Mouse (Mus musculus) bone marrow macrophage, adult 2 months (primary cell): ENCODE measurements around the gene Bbs9. TPM values are rescaled to one million over a fixed set of nuclear protein-coding genes. Genes with fewer than 3 reads are reported as not detected.

Source experiments
- H3K27ac ChIP-seq: 2 replicates; pipeline ENCODE4 v1.5.1; 2012; ENCODE audit warnings: low read depth, low read length; ENCODE audit not compliant: insufficient read depth
- H3K4me1 ChIP-seq: 2 replicates; pipeline ENCODE4 v1.6.1; 2012; ENCODE audit warnings: low read length; ENCODE audit not compliant: control insufficient read depth, insufficient read depth
- H3K4me3 ChIP-seq: 2 replicates; pipeline ENCODE4 v1.5.1; 2012; ENCODE audit warnings: mild to moderate bottlenecking, low read length, moderate library complexity; ENCODE audit not compliant: insufficient read depth
- CTCF ChIP-seq: IDR thresholded peaks from 2 replicates; pipeline ENCODE4 v1.5.1; 2012; ENCODE audit warnings: low read depth, mild to moderate bottlenecking, low read length, moderate library complexity
- POLR2A ChIP-seq: IDR thresholded peaks from 2 replicates; pipeline ENCODE4 v1.6.1; 2012; ENCODE audit warnings: mild to moderate bottlenecking, low read depth, low read length, borderline replicate concordance
- polyA plus RNA-seq: library from polyadenylated mRNA; stranded (reverse); fragments of >200 nt; gene quantifications from 2 replicates; pipeline ENCODE4 v1.2.4, GENCODE M21; 2012; ENCODE audit not compliant: missing spikeins, insufficient read depth, insufficient read length

Bbs9 gene
- polyA plus RNA-seq, 1 experiment: 13.4 TPM

DNA sequence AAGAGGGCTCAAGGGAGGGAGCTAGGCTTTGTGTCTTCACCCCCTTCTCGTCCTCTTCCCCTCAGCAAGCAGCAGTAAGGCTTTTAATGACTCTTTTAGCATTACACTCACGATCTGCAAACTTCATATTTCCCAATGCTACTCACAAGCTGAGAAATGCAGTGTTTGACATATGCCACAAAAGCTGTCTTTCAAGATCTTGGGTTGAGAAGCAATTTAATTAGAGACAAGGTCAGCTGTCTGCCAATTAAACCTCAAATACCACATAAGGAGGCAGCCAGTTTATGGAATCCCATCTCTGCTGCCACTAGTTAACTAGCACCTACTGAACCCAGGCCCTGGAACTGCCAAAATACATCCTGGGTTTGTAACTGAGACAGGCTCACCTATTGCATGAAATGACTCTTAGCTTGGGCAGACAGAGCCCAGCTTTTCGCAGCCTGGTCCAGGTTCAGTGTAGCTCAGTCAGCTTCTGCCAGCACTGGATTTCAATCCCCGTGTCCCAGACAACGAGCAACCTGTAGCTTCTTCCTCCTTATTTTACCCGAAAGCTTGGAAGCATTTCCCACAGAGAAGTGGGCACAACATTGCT lies 278.7 kb downstream of the Bbs9 start:
- no peak overlapping the region for H3K4me3 ChIP-seq
- no peaks in the 10 kb centered on the region for H3K4me1 ChIP-seq
- H3K27ac ChIP-seq: no peak overlapping the region
- TF ChIP-seq CTCF: no peak
- TF ChIP-seq POLR2A: no peak

DNA sequence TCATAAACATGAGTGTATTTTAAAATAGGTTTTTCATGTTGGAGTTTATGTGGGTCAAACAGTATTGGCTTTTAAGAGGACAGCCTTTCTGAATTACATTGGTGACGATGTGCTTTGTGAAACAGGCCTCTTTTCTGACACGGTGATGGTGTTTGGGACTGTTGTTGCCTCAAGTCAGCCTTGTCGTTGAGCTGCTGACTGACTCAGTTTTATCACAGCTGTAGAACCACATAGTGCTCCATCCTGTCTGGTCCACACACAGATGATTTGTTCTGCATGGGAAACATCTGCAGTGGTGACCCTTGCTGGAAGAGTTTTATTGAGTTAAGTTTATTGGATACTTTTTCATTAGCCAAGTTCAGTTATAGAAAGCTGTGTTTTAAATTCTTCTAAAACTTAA lies 283.0 kb downstream of the Bbs9 start:
- no peak overlapping the region for H3K27ac ChIP-seq
- no peaks in the 10 kb centered on the region for H3K4me1 ChIP-seq
- TF ChIP-seq CTCF (no peak), POLR2A (no peak)
- H3K4me3 ChIP-seq: no peak overlapping the region

DNA sequence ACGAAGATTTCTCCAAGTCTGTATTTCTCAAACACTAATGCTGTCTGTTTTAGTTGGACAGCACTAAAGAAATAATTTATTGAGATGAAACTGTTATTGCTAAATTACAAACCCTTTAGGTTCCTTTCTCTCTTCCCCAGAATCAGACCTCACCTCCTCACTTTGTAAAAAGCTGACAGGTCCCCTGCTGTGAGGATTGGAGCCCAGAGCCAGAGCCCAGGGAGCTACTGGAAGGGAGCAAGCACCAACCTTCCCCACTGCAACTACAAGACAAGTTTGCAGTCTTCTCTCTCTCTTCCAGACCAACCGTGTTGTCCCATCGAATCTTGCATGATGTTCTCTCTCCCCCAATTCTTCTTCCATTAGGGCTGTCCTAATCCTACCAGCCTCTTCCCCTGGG lies 283.7 kb downstream of the Bbs9 start:
- Histone ChIP-seq H3K4me3 (no peak overlapping the region), H3K27ac (no peak overlapping the region), H3K4me1 (no peaks in the 10 kb centered on the region)
- TF ChIP-seq CTCF (no peak), POLR2A (no peak)

DNA sequence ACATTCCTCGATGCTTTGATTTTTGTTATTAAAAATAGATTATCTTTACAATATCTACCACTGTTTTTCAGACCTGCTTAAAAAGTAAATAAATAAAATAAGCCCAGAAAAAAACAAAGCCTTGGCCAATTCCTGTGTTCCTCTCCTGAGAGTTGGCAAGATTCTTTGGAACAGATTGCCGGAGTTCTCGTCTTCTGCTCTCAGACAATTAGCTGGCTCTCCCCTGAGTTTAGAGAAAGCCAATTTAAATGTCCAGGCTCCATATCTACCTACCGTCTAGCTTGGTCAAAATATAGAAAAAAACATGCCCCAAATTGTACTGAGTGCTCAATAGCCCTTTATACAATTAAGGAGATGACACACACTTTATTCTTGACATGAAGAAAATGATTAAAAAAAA lies 284.9 kb downstream of the Bbs9 start:
- TF ChIP-seq CTCF: no peak
- H3K27ac ChIP-seq: no peak overlapping the region
- H3K4me3 ChIP-seq: no peak overlapping the region
- H3K4me1 ChIP-seq: no peaks in the 10 kb centered on the region

DNA sequence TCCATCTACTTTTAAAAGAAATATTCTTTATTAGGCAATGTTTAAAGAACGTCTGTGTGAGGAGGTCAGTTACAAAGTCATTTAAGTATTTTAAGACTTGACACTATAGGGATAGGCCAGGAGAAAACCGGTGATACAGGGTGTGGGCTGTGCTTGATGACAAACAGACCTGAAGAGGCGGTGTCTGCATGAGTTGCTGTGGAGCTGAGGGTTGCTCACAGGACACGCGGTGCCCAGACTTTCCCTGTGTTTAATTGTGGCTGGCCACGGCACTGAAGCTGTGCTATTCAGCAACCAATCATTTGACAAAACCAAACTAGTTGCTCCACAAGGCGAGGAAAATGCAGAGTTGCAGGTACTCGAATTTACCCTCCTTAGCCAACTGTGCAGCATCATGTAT lies 286.0 kb downstream of the Bbs9 start:
- TF ChIP-seq POLR2A (no peak), CTCF (no peak)
- H3K4me1 ChIP-seq: no peaks in the 10 kb centered on the region
- H3K27ac ChIP-seq: no peak overlapping the region
- H3K4me3 ChIP-seq: no peak overlapping the region

DNA sequence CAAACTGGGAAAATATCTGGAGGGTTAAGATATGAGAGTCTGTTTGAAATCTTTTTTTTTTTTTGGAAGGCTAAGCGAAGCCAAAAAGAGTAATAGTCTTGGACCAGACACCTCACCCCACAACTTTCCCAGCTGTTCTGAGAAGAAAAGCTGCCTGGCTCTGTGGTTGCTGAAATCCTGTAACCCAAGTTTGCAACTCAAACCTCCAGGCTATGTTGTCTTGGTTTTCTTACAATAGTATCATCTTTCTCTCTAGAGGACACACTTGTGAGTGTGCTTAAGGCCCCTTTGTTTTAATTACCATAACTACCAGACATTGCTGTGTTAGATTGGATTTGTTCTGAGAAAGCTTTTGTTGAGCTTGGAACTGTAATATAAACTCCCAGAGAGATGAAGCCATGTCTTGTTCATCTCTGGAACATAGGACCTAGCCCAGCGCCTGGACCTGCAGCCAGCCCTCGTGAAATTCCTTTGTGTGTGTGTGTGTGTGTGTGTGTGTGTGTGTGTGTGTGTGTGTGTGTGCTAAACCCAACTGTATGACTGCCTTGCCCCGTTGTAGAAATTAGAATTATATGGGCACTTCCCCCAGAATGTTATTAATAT lies 290.2 kb downstream of the Bbs9 start:
- Histone ChIP-seq H3K27ac (no peak overlapping the region), H3K4me1 (no peaks in the 10 kb centered on the region), H3K4me3 (no peak overlapping the region)
- no peak for TF ChIP-seq CTCF
- TF ChIP-seq POLR2A: no peak

DNA sequence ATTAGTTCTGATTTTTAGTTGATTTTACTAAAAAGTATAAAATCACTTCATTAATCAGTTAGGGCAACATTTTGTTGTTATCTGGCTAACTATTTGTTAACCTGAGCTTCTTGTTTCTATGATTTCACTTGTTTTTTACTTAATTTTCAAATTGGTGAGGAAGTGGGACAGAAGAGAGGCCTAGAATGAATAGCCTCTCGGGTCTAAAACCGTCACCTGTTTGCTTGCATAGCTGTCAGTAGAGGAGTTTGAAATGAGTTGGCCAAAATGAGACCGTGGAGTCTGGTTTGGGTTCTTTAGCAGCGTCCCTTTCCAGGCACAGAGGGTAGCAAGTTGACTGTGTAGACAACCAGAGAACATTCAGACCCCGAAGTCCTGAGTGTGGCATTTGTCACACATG lies 291.6 kb downstream of the Bbs9 start:
- Histone ChIP-seq H3K4me1 (no peaks in the 10 kb centered on the region), H3K4me3 (no peak overlapping the region), H3K27ac (no peak overlapping the region)
- TF ChIP-seq POLR2A: no peak
- no peak for TF ChIP-seq CTCF

DNA sequence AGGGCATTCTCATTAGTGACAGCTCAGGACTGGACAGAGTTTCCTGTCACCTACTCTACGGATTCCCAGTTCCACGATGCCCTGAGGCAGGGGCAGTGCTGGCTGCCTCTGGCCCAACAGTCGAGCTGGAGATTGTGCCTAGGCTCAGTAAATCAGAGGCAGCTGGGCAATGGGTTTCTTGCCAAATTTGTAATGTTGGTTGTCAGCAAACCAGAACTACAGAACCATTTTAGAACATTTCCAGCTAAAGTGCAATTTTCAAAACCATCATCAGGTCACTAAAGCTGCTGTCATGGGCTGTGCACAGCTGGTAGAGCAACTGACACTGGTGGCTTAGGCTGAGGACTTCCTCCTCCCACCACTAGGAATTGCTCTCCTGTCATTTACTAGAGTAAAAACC lies 292.3 kb downstream of the Bbs9 start:
- no peak for TF ChIP-seq POLR2A
- TF ChIP-seq CTCF: no peak
- H3K4me3 ChIP-seq: no peak overlapping the region
- no peak overlapping the region for H3K27ac ChIP-seq
- no peaks in the 10 kb centered on the region for H3K4me1 ChIP-seq

DNA sequence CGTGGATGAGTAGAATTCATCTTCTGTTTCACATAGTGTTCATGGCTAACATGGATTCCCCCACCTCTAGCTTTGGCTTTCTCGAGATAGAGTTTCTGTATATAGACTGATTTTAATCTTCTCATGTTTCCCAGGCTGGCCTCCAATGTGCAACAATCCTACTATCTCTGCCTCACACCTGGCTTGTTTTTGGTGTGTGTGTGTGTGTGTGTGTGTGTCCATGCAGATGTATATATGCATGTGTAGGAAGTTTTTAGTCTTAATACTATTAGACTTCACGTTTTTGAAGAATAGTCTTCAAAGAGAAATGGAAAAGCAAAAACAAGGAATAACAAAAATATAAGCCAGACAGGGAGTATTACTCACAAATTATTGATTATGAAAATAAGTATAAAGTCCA lies 296.3 kb downstream of the Bbs9 start:
- H3K4me1 ChIP-seq: no peaks in the 10 kb centered on the region
- no peak overlapping the region for H3K4me3 ChIP-seq
- no peak for TF ChIP-seq CTCF
- TF ChIP-seq POLR2A: no peak
- H3K27ac ChIP-seq: no peak overlapping the region

DNA sequence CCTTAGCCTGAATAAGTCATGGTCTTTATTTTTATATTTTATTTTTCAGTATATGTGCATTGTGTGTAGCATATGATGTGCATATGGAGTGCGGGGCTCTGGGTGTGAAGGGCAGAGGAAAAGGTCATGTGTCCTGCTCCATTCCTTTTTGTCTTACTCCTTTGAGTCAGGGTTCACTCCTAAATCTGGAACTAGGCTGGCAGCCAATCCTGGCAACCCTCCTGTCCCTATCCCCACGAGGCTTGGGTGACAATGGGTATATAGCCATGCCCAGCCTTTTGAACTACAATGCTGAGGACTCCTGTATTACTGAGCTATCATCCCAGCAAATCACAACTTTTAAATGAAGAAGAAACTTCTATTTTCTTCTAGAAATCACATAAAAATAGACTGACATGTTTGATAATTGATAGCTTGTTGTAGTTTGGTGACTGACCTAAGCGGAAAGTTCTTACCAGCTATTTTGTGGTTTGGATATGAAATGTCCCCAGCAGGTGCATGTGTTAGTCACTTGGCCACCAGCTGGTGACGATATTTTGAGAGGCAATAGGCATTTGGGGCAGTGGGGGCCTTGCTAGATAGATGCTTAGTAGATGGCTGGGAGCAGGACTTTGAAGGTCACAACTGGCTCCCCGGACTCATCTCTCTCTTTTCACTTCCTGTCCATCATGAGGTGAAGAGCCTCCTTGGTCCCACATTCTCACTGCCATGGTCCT lies 300.9 kb downstream of the Bbs9 start:
- peaks cover 5% of the 10 kb centered on the region; the same call in 1 of the 2 replicates for H3K4me1 ChIP-seq
- no peak overlapping the region for H3K27ac ChIP-seq
- no peak overlapping the region for H3K4me3 ChIP-seq
- TF ChIP-seq POLR2A: no peak
- TF ChIP-seq CTCF: no peak

DNA sequence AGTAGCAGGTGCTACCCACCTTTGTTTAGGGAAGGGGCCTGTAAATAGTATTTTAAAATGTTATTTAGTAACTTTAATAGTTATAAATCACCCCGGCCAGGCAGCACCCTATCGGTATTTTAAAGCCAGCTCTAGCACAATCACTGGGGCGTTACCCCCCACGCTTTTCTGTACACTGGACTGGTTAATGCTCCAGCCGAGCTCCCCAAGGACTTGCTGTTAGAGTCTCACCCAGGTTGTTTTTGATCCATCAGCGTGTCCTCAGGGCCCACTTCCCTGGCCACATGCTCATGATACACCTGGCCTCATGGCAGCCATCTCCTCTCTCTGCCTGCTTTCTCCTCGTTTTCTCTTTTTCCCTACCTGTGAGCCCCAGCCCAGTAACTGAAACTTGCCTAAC lies 301.9 kb downstream of the Bbs9 start:
- no peak overlapping the region for H3K4me3 ChIP-seq
- TF ChIP-seq POLR2A (no peak), CTCF (no peak)
- H3K4me1 ChIP-seq: peaks cover 5% of the 10 kb centered on the region; the same call in 1 of the 2 replicates
- no peak overlapping the region for H3K27ac ChIP-seq
